Mouse (Mus musculus): ENCODE results near the gene Gjb4.

The Gjb4 gene

GRCm38 (mm10) chr4:127352594-127352993 lies 1.3 kb downstream of the Gjb4 start:
- DNase-seq (ENCODE audit: inconsistent age in 2 of 2, low spot score in 1 of 2), result no peak

GRCm38 (mm10) chr4:127349560-127350300 lies 4.2 kb downstream of the Gjb4 start:
- peak; percentile 15 to 51 for DNase-seq (ENCODE audit: inconsistent age in 2 of 2, low spot score in 1 of 2)

GRCm38 (mm10) chr4:127345000-127345399 lies 8.9 kb downstream of the Gjb4 start:
- DNase-seq (ENCODE audit: inconsistent age in 2 of 2, low spot score in 1 of 2), result no peak

GRCm38 (mm10) chr4:127341372-127341771 lies 12.5 kb downstream of the Gjb4 start:
- no peak for DNase-seq (ENCODE audit: inconsistent age in 2 of 2, low spot score in 1 of 2)

GRCm38 (mm10) chr4:127337668-127338067 lies 16.2 kb downstream of the Gjb4 start:
- no peak for DNase-seq (ENCODE audit: inconsistent age in 2 of 2, low spot score in 1 of 2)

GRCm38 (mm10) chr4:127334870-127335504 lies 18.9 kb downstream of the Gjb4 start:
- no peak for DNase-seq (ENCODE audit: inconsistent age in 2 of 2, low spot score in 1 of 2)

- DNase-seq (ENCODE audit: inconsistent age in 2 of 2, low spot score in 1 of 2), result peak in 1 of 2 experiments; percentile 35
Observed at GRCm38 (mm10) chr4:127331171-127331570, 22.7 kb downstream of the Gjb4 start.

- no peak for DNase-seq (ENCODE audit: inconsistent age in 2 of 2, low spot score in 1 of 2)
Observed at GRCm38 (mm10) chr4:127330181-127331100, 23.4 kb downstream of the Gjb4 start, which contains the start of gene Gjb3. Gene Gjb3, minus strand, starts transcription at chr4:127330844.

- no peak for DNase-seq (ENCODE audit: inconsistent age in 2 of 2, low spot score in 1 of 2)
Observed at GRCm38 (mm10) chr4:127329751-127330150, 24.1 kb downstream of the Gjb4 start.

GRCm38 (mm10) chr4:127329046-127329445 lies 24.8 kb downstream of the Gjb4 start:
- no peak for DNase-seq (ENCODE audit: inconsistent age in 2 of 2, low spot score in 1 of 2)

GRCm38 (mm10) chr4:127328378-127328777 lies 25.5 kb downstream of the Gjb4 start:
- DNase-seq (ENCODE audit: inconsistent age in 2 of 2, low spot score in 1 of 2), result no peak

- DNase-seq (ENCODE audit: inconsistent age in 2 of 2, low spot score in 1 of 2), result no peak
Observed at GRCm38 (mm10) chr4:127327749-127328148, 26.1 kb downstream of the Gjb4 start.

GRCm38 (mm10) chr4:127327258-127327657 lies 26.6 kb downstream of the Gjb4 start:
- DNase-seq (ENCODE audit: inconsistent age in 2 of 2, low spot score in 1 of 2), result peak; percentile 48 to 66

- peak in 1 of 2 experiments; percentile 16 for DNase-seq (ENCODE audit: inconsistent age in 2 of 2, low spot score in 1 of 2)
Observed at GRCm38 (mm10) chr4:127325276-127325675, 28.6 kb downstream of the Gjb4 start.

- peak; percentile 70 to 88 for DNase-seq (ENCODE audit: inconsistent age in 2 of 2, low spot score in 1 of 2)
Observed at GRCm38 (mm10) chr4:127324759-127325158, 29.1 kb downstream of the Gjb4 start.

GRCm38 (mm10) chr4:127324296-127324695 lies 29.6 kb downstream of the Gjb4 start:
- peak in 1 of 2 experiments; percentile 18 for DNase-seq (ENCODE audit: inconsistent age in 2 of 2, low spot score in 1 of 2)

- no peak for DNase-seq (ENCODE audit: inconsistent age in 2 of 2, low spot score in 1 of 2)
Observed at GRCm38 (mm10) chr4:127323651-127324050, 30.2 kb downstream of the Gjb4 start.

GRCm38 (mm10) chr4:127319613-127320012 lies 34.3 kb downstream of the Gjb4 start:
- DNase-seq (ENCODE audit: inconsistent age in 2 of 2, low spot score in 1 of 2), result peak; percentile 60 to 90

- peak in 1 of 2 experiments; percentile 50 for DNase-seq (ENCODE audit: inconsistent age in 2 of 2, low spot score in 1 of 2)
Observed at GRCm38 (mm10) chr4:127317143-127317542, 36.7 kb downstream of the Gjb4 start.

- no peak for DNase-seq (ENCODE audit: inconsistent age in 2 of 2, low spot score in 1 of 2)
Observed at GRCm38 (mm10) chr4:127315753-127316152, 38.1 kb downstream of the Gjb4 start.

- DNase-seq (ENCODE audit: inconsistent age in 2 of 2, low spot score in 1 of 2), result peak in 1 of 2 experiments; percentile 20
Observed at GRCm38 (mm10) chr4:127314585-127314984, 39.3 kb downstream of the Gjb4 start.

Measured in adrenal gland, adult (tissue).